Mouse (Mus musculus) large intestine, adult 2 months (tissue): ENCODE results near the gene Ascc3. TPM values are rescaled to one million over a fixed set of nuclear protein-coding genes. Genes with fewer than 3 reads are reported as not detected.

Experiments used
- DNase-seq: peaks from one replicate; pipeline ENCODE4 v3.0.0-alpha.2; 2012; ENCODE audit warnings: low read depth, low spot score
- WGBS: fragments of 180-500 bp; shearing (Covaris S2); methylation state at CpG from one replicate; pipeline ENCODE4 v1.1.7; 2018; 5-methylcytosine and 5-hydroxymethylcytosine counted together
- polyA plus RNA-seq: library from polyadenylated mRNA; depleted of rRNA; stranded (reverse); fragments of >200 nt; gene quantifications from 2 replicates; pipeline ENCODE4 v1.2.3, GENCODE M21; 2012; rRNA removed

Gene Ascc3
- polyA plus RNA-seq: 18.5 and 22.9 TPM in 2 replicates

- DNase-seq: peak; percentile 52
- WGBS: under 1% methylated on average over 79 of the region's 79 CpGs
Measured at GRCm38 (mm10) chr10:50592355-50593293, at the start of gene Ascc3. Gene Ascc3, plus strand, starts transcription at chr10:50592669.

- WGBS: 37% methylated on average over 1 of the region's 1 CpGs
- no peak for DNase-seq
Measured at GRCm38 (mm10) chr10:50584721-50585120, 7.7 kb upstream of the Ascc3 start.

- WGBS: 85% methylated on average over 1 of the region's 1 CpGs
- no peak for DNase-seq
Measured at GRCm38 (mm10) chr10:50586556-50586955, 5.9 kb upstream of the Ascc3 start.

GRCm38 (mm10) chr10:50593371-50593770, 902 bp downstream of the Ascc3 start:
- 62% methylated on average over 12 of the region's 12 CpGs for WGBS
- DNase-seq: no peak

GRCm38 (mm10) chr10:50595340-50595739, 2.9 kb downstream of the Ascc3 start:
- DNase-seq: no peak

- DNase-seq: no peak
- 92% methylated on average over 5 of the region's 5 CpGs for WGBS
Measured at GRCm38 (mm10) chr10:50604919-50605318, 12.4 kb downstream of the Ascc3 start.

GRCm38 (mm10) chr10:50613840-50614239, 21.4 kb downstream of the Ascc3 start:
- 95% methylated on average over 9 of the region's 9 CpGs for WGBS
- DNase-seq: no peak

- DNase-seq: no peak
- WGBS: 24% methylated on average over 1 of the region's 1 CpGs
Measured at GRCm38 (mm10) chr10:50625874-50626273, 33.4 kb downstream of the Ascc3 start.

GRCm38 (mm10) chr10:50639607-50640006, 47.1 kb downstream of the Ascc3 start:
- 47% methylated on average over 1 of the region's 1 CpGs for WGBS
- DNase-seq: no peak

GRCm38 (mm10) chr10:50650612-50651011, 58.1 kb downstream of the Ascc3 start:
- DNase-seq: no peak
- WGBS: 80% methylated on average over 8 of the region's 8 CpGs

GRCm38 (mm10) chr10:50653551-50653950, 61.1 kb downstream of the Ascc3 start:
- WGBS: 97% methylated on average over 3 of the region's 3 CpGs

GRCm38 (mm10) chr10:50657352-50657751, 64.9 kb downstream of the Ascc3 start:
- no peak for DNase-seq
- 41% methylated on average over 1 of the region's 1 CpGs for WGBS

More at GRCm38 (mm10) chr10:50653551-50653950, 61.1 kb downstream of the Ascc3 start:
- no peak for DNase-seq

- DNase-seq: no peak
- WGBS: 89% methylated on average over 5 of the region's 5 CpGs
Measured at GRCm38 (mm10) chr10:50671517-50671916, 79.0 kb downstream of the Ascc3 start.

- no peak for DNase-seq
Measured at GRCm38 (mm10) chr10:50690324-50690723, 97.9 kb downstream of the Ascc3 start.

GRCm38 (mm10) chr10:50698836-50699433, 106.5 kb downstream of the Ascc3 start:
- DNase-seq: no peak
- 59% methylated on average over 4 of the region's 4 CpGs for WGBS

GRCm38 (mm10) chr10:50701736-50702135, 109.3 kb downstream of the Ascc3 start:
- WGBS: 72% methylated on average over 2 of the region's 2 CpGs
- no peak for DNase-seq

- 81% methylated on average over 3 of the region's 3 CpGs for WGBS
- no peak for DNase-seq
Measured at GRCm38 (mm10) chr10:50702361-50702760, 109.9 kb downstream of the Ascc3 start.

- no peak for DNase-seq
- WGBS: 21% methylated on average over 6 of the region's 6 CpGs
Measured at GRCm38 (mm10) chr10:50704202-50704601, 111.7 kb downstream of the Ascc3 start.

- WGBS: 91% methylated on average over 3 of the region's 3 CpGs
- DNase-seq: no peak
Measured at GRCm38 (mm10) chr10:50704898-50705297, 112.4 kb downstream of the Ascc3 start.

GRCm38 (mm10) chr10:50711286-50711685, 118.8 kb downstream of the Ascc3 start:
- no peak for DNase-seq
- 91% methylated on average over 3 of the region's 3 CpGs for WGBS

GRCm38 (mm10) chr10:50711765-50712164, 119.3 kb downstream of the Ascc3 start:
- WGBS: 82% methylated on average over 1 of the region's 1 CpGs
- no peak for DNase-seq
